Mouse (Mus musculus) CH12.LX (cell line): ENCODE data around the gene Dok1. TPM values are rescaled to one million over a fixed set of nuclear protein-coding genes. Genes with fewer than 3 reads are reported as not detected.

Experiments
- DNase-seq: peaks from one replicate; pipeline ENCODE4 v3.0.0-alpha.2; 2013; ENCODE audit errors: extremely low read depth
- H3K27ac ChIP-seq: 2 replicates; pipeline ENCODE4 v1.5.1; 2012; ENCODE audit warnings: low read depth, mild to moderate bottlenecking, control low read depth, moderate library complexity; ENCODE audit not compliant: insufficient read depth
- H3K27me3 ChIP-seq: replicated peaks from 2 replicates; pipeline ENCODE3; 2012; ENCODE audit warnings: inconsistent platforms
- H3K36me3 ChIP-seq, 2 experiments: replicated peaks in 1 of 2; 2 replicates each; pipeline versions ENCODE3 to v1.6.1; 2012; ENCODE audit warnings: inconsistent platforms in 1 of 2, low read length in 1 of 2, mild to moderate bottlenecking in 1 of 2, mixed read lengths in 1 of 2, moderate library complexity in 1 of 2; ENCODE audit not compliant: control insufficient read depth in 1 of 2, insufficient read depth in 1 of 2
- H3K4me1 ChIP-seq, 2 experiments: 2 replicates each; pipeline ENCODE4 v1.6.1; 2012; ENCODE audit warnings: inconsistent platforms in 1 of 2, moderate library complexity in 1 of 2; ENCODE audit not compliant: insufficient read depth in 2 of 2, control insufficient read depth in 1 of 2
- H3K4me2 ChIP-seq: 2 replicates; pipeline ENCODE4 v1.6.1; 2012; ENCODE audit warnings: low read depth, mild to moderate bottlenecking, control low read depth; ENCODE audit not compliant: poor library complexity, insufficient read depth, severe bottlenecking
- H3K4me3 ChIP-seq, 3 experiments: fragments of 150-350 bp in 1 of 3; sonication (generic) in 1 of 3; replicated peaks in 1 of 3; 2 replicates each; pipeline versions ENCODE3 to v1.5.1; 2011 to 2012; ENCODE audit warnings: low read depth in 2 of 3, low read length in 2 of 3, mild to moderate bottlenecking in 2 of 3, moderate library complexity in 2 of 3, control low read depth in 1 of 3, improper control_type of control experiment in 1 of 3, inconsistent platforms in 1 of 3, mixed read lengths in 1 of 3; ENCODE audit not compliant: poor library complexity in 1 of 3
- H3K79me2 ChIP-seq: replicated peaks from 2 replicates; pipeline ENCODE4 v1.6.1; 2012; ENCODE audit warnings: mild to moderate bottlenecking, moderate library complexity; ENCODE audit not compliant: control insufficient read depth, poor library complexity, insufficient read depth, severe bottlenecking; ENCODE audit errors: extremely low read depth
- H3K9ac ChIP-seq: 2 replicates; pipeline ENCODE4 v1.6.1; 2012; ENCODE audit warnings: low read depth, mild to moderate bottlenecking, control low read depth, moderate library complexity; ENCODE audit not compliant: insufficient read depth
- H3K9me3 ChIP-seq: replicated peaks from 2 replicates; pipeline ENCODE3; 2012; ENCODE audit warnings: low read length, inconsistent platforms, mixed read lengths
- CHD1 ChIP-seq: IDR thresholded peaks from 2 replicates; pipeline ENCODE4 v1.6.1; 2012; ENCODE audit warnings: low read depth, low read length, improper control_type of control experiment, inconsistent platforms
- CHD2 ChIP-seq: IDR thresholded peaks from 2 replicates; pipeline ENCODE4 v1.6.1; 2011; ENCODE audit warnings: low read length, improper control_type of control experiment
- CTCF ChIP-seq, 2 experiments: IDR thresholded peaks in 1 of 2; conservative IDR thresholded peaks in 1 of 2; 2 replicates each; pipeline ENCODE4 v1.5.1; 2011 to 2012; ENCODE audit warnings: low read depth in 2 of 2, low read length in 2 of 2, improper control_type of control experiment in 1 of 2, inconsistent platforms in 1 of 2, mild to moderate bottlenecking in 1 of 2, moderate library complexity in 1 of 2
- E2F4 ChIP-seq: IDR thresholded peaks from 2 replicates; pipeline ENCODE4 v1.6.1; 2011; ENCODE audit warnings: low read depth, low read length, improper control_type of control experiment; ENCODE audit not compliant: insufficient replicate concordance
- ELF1 ChIP-seq: IDR thresholded peaks from 2 replicates; pipeline ENCODE4 v1.6.1; 2014; ENCODE audit warnings: low read depth, mild to moderate bottlenecking, inconsistent platforms, low read length, improper control_type of control experiment
- EP300 ChIP-seq: IDR thresholded peaks from 2 replicates; pipeline ENCODE4 v1.6.1; 2011; ENCODE audit warnings: low read length, improper control_type of control experiment
- ETS1 ChIP-seq: conservative IDR thresholded peaks from 2 replicates; pipeline ENCODE4 v1.6.1; 2012; ENCODE audit warnings: low read depth, mild to moderate bottlenecking, inconsistent platforms, low read length, improper control_type of control experiment, moderate library complexity
- GABPA ChIP-seq: IDR thresholded peaks from 2 replicates; pipeline ENCODE4 v1.6.1; 2012; ENCODE audit warnings: low read depth, low read length, improper control_type of control experiment, inconsistent platforms; ENCODE audit not compliant: insufficient replicate concordance
- HCFC1 ChIP-seq: IDR thresholded peaks from 2 replicates; pipeline ENCODE4 v1.6.1; 2012; ENCODE audit warnings: low read depth, mild to moderate bottlenecking, inconsistent platforms, low read length, improper control_type of control experiment
- IRF4 ChIP-seq: IDR thresholded peaks from 2 replicates; pipeline ENCODE4 v1.6.1; 2014; ENCODE audit warnings: low read depth, mild to moderate bottlenecking, inconsistent platforms, low read length, improper control_type of control experiment
- JUN ChIP-seq: IDR thresholded peaks from 2 replicates; pipeline ENCODE4 v1.6.1; 2011; ENCODE audit warnings: low read depth, mild to moderate bottlenecking, low read length, improper control_type of control experiment, moderate library complexity; ENCODE audit not compliant: insufficient read depth
- JUND ChIP-seq: conservative IDR thresholded peaks from 2 replicates; pipeline ENCODE4 v1.6.1; 2011; ENCODE audit warnings: low read depth, low read length, improper control_type of control experiment
- MAFK ChIP-seq: IDR thresholded peaks from 2 replicates; pipeline ENCODE4 v1.6.1; 2011; ENCODE audit warnings: low read length, improper control_type of control experiment; ENCODE audit not compliant: insufficient replicate concordance
- MAX ChIP-seq: IDR thresholded peaks from 2 replicates; pipeline ENCODE4 v1.6.1; 2011; ENCODE audit warnings: low read length, improper control_type of control experiment
- MAZ ChIP-seq: IDR thresholded peaks from 2 replicates; pipeline ENCODE4 v1.6.1; 2012; ENCODE audit warnings: low read depth, mild to moderate bottlenecking, inconsistent platforms, low read length, improper control_type of control experiment, moderate library complexity
- MEF2A ChIP-seq: IDR thresholded peaks from 2 replicates; pipeline ENCODE4 v1.6.1; 2014; ENCODE audit warnings: low read depth, mild to moderate bottlenecking, inconsistent platforms, low read length, improper control_type of control experiment, borderline replicate concordance
- MYC ChIP-seq: IDR thresholded peaks from 2 replicates; pipeline ENCODE4 v1.6.1; 2011; ENCODE audit warnings: low read depth, mild to moderate bottlenecking, improper control_type of control experiment, low read length
- NELFE ChIP-seq: IDR thresholded peaks from 2 replicates; pipeline ENCODE4 v1.6.1; 2011; ENCODE audit warnings: low read depth, low read length, improper control_type of control experiment
- POLR2A ChIP-seq: IDR thresholded peaks from 2 replicates; pipeline ENCODE4 v1.6.1; 2011; ENCODE audit warnings: low read depth, mild to moderate bottlenecking, improper control_type of control experiment, low read length
- POLR2AphosphoS2 ChIP-seq: IDR thresholded peaks from 2 replicates; pipeline ENCODE4 v1.6.1; 2011; ENCODE audit warnings: low read depth, low read length, improper control_type of control experiment
- RCOR1 ChIP-seq: conservative IDR thresholded peaks from 2 replicates; pipeline ENCODE4 v1.6.1; 2012; ENCODE audit warnings: low read depth, mild to moderate bottlenecking, inconsistent platforms, low read length, improper control_type of control experiment
- SIN3A ChIP-seq: IDR thresholded peaks from 2 replicates; pipeline ENCODE4 v1.6.1; 2012; ENCODE audit warnings: low read length, improper control_type of control experiment, inconsistent platforms
- SMC3 ChIP-seq: IDR thresholded peaks from 2 replicates; pipeline ENCODE4 v1.6.1; 2011; ENCODE audit warnings: low read depth, low read length, improper control_type of control experiment
- TBP ChIP-seq: conservative IDR thresholded peaks from 2 replicates; pipeline ENCODE4 v1.6.1; 2011; ENCODE audit warnings: low read depth, low read length, improper control_type of control experiment
- TCF12 ChIP-seq: IDR thresholded peaks from 2 replicates; pipeline ENCODE4 v1.6.1; 2014; ENCODE audit warnings: low read depth, mild to moderate bottlenecking, inconsistent platforms, low read length, improper control_type of control experiment
- USF1 ChIP-seq: IDR thresholded peaks from 2 replicates; pipeline ENCODE4 v1.6.1; 2014; ENCODE audit warnings: low read depth, mild to moderate bottlenecking, inconsistent platforms, low read length, improper control_type of control experiment
- USF2 ChIP-seq: conservative IDR thresholded peaks from 2 replicates; pipeline ENCODE4 v1.6.1; 2011; ENCODE audit warnings: low read depth, low read length, improper control_type of control experiment
- ZC3H11A ChIP-seq: IDR thresholded peaks from 2 replicates; pipeline ENCODE4 v1.6.1; 2012; ENCODE audit warnings: low read depth, mild to moderate bottlenecking, inconsistent platforms, low read length, improper control_type of control experiment
- ZKSCAN1 ChIP-seq: IDR thresholded peaks from 2 replicates; pipeline ENCODE4 v1.6.1; 2012; ENCODE audit warnings: low read depth, inconsistent platforms, low read length, improper control_type of control experiment, borderline replicate concordance
- ZMIZ1 ChIP-seq: IDR thresholded peaks from 2 replicates; pipeline ENCODE4 v1.6.1; 2012; ENCODE audit warnings: low read depth, mild to moderate bottlenecking, inconsistent platforms, low read length, improper control_type of control experiment
- ZNF384 ChIP-seq: IDR thresholded peaks from 2 replicates; pipeline ENCODE4 v1.6.1; 2012; ENCODE audit warnings: low read depth, low read length, improper control_type of control experiment, inconsistent platforms
- dilution Hi-C: fragments of 300-500 bp; cut with MboI; formaldehyde crosslinking; loops from 2 replicates; pipeline ENCODE4 v1.14.3; 2020; ENCODE audit warnings: low sequenced_read_pairs; ENCODE audit not compliant: extremely low pct_unique_long_range_greater_than_20kb, extremely low pct_ligation_motif_present
- in situ Hi-C: fragments of 300-500 bp; cut with MboI; formaldehyde crosslinking; loops from 3 replicates; pipeline ENCODE4 v1.14.3; 2019; ENCODE audit warnings: low sequenced_read_pairs, low pct_ligation_motif_present, low pct_unique_long_range_greater_than_20kb, mixed read lengths
- polyA plus RNA-seq: library from polyadenylated mRNA; unstranded; fragments of >175 nt; gene quantifications from 2 replicates; pipeline ENCODE4 v1.2.1, GENCODE M21; 2012; ENCODE audit warnings: low read depth; ENCODE audit not compliant: insufficient read length
- total RNA-seq, 2 experiments: library from RNA; depleted of rRNA; stranded (reverse); fragments of 300-350 nt in 1 of 2; fragments of >200 nt in 1 of 2; gene quantifications; 2 replicates each; pipeline ENCODE4 v1.2.3; 2012 to 2014

The Dok1 gene
- total and polyA plus RNA-seq, 3 experiments = 21.4 to 33.2 (median 23.8) TPM

GRCm38 (mm10) chr6:83005444-83006011, 27.7 kb downstream of the Dok1 start:
- Histone ChIP-seq H3K79me2 (no peaks in the 10 kb centered on the region; the same call in 1 of the 2 replicates), H3K27me3 (no peaks in the 10 kb centered on the region), H3K9ac (peak overlapping the region; percentile 92; the same call in 1 of the 2 replicates), H3K4me3 (no peak overlapping the region), H3K36me3 (peaks cover 0 to 2% of the 10 kb centered on the region in 2 experiments), H3K27ac (peak overlapping the region; percentile 69), H3K4me2 (peak overlapping the region; percentile 96; the same call in 1 of the 2 replicates), H3K4me1 (peaks cover 17 to 51% of the 10 kb centered on the region in 2 experiments), H3K9me3 (no peaks in the 10 kb centered on the region)
- DNase-seq = no peak
- TF ChIP-seq ZNF384 (peak; percentile 64), CHD1 (peak; percentile 73; the same call in 1 of the 2 replicates), ZC3H11A (no peak)
- in situ Hi-C loops (loop anchor here (5.0 kb wide), 1 partner anchor 37 kb away; no protein-coding TSS in a partner anchor), dilution Hi-C loops (no loop called here)

- H3K79me2 ChIP-seq = no peaks in the 10 kb centered on the region; the same call in 1 of the 2 replicates
- peaks cover 17 to 44% of the 10 kb centered on the region in 2 experiments for H3K4me1 ChIP-seq
- peak overlapping the region; percentile 96 for H3K4me2 ChIP-seq
- peak overlapping the region; percentile 92 for H3K9ac ChIP-seq
- peak overlapping the region; percentile 48 to 60 (median 54) for H3K4me3 ChIP-seq
- in situ Hi-C loops (loop anchor here (5.0 kb wide), 1 partner anchor 37 kb away; no protein-coding TSS in a partner anchor), dilution Hi-C loops (no loop called here)
- DNase-seq = peak; percentile 88
- no peaks in the 10 kb centered on the region for H3K27me3 ChIP-seq
- H3K36me3 ChIP-seq = peaks cover 0 to 2% of the 10 kb centered on the region in 2 experiments
- no peaks in the 10 kb centered on the region for H3K9me3 ChIP-seq
- H3K27ac ChIP-seq = peak overlapping the region; percentile 69
- TF ChIP-seq CTCF (conservative IDR thresholded peaks at IDR 0.05 in 1 of 2, IDR thresholded peaks at IDR 0.05 in 1 of 2; ENCODE audit: low read depth in 2 of 2, low read length in 2 of 2) (peak in 1 of 2 experiments; percentile 11; a peak in 1 of 4 replicates), MEF2A (peak; percentile 97), USF2 (peak; percentile 69), ZC3H11A (no peak), E2F4 (no peak), CHD2 (no peak), ZNF384 (no peak), CHD1 (no peak), SMC3 (peak; percentile 8; the same call in 1 of the 2 replicates), MAX (peak; percentile 96), GABPA (no peak), JUN (no peak), EP300 (peak; percentile 44), MYC (peak; percentile 93), SIN3A (peak; percentile 59; the same call in 1 of the 2 replicates), POLR2A (peak; percentile 67), JUND (no peak), MAZ (no peak; the same call in 1 of the 2 replicates), TCF12 (no peak), MAFK (no peak), TBP (peak; percentile 83; the same call in 1 of the 2 replicates), ZKSCAN1 (no peak), ETS1 (peak; percentile 93), HCFC1 (peak; percentile 51; the same call in 1 of the 2 replicates), IRF4 (peak; percentile 61), POLR2AphosphoS2 (no peak), NELFE (no peak; the same call in 1 of the 2 replicates), ZMIZ1 (no peak), ELF1 (peak; percentile 88), USF1 (peak; percentile 86), RCOR1 (no peak)
Measured at GRCm38 (mm10) chr6:83004872-83005271, 28.4 kb downstream of the Dok1 start.
